Mouse (Mus musculus) heart, embryonic 10.5 days (tissue): Measurements from ENCODE around the gene Ankrd36. TPM values are rescaled to one million over a fixed set of nuclear protein-coding genes. Genes with fewer than 3 reads are reported as not detected.
"Not testable (repeated sequence)": the region's sequence is repeated elsewhere in the genome, so short reads cannot be mapped to it uniquely, and the experiment has no call there.

Experiments
- DNase-seq: peaks from one replicate; pipeline ENCODE4 v3.0.0-alpha.2; 2017; ENCODE audit warnings: low spot score
- H3K27ac ChIP-seq: fragments of 300-500 bp; sonication (generic); 2 replicates; pipeline ENCODE4 v1.5.1; 2016; ENCODE audit warnings: mild to moderate bottlenecking
- H3K27me3 ChIP-seq: fragments of 300-500 bp; sonication (generic); 2 replicates; pipeline ENCODE4 v1.6.1; 2016; ENCODE audit warnings: mild to moderate bottlenecking; ENCODE audit not compliant: poor library complexity, insufficient read depth, severe bottlenecking
- H3K36me3 ChIP-seq: fragments of 300-500 bp; sonication (generic); 2 replicates; pipeline ENCODE4 v1.6.1; 2016; ENCODE audit warnings: mild to moderate bottlenecking, moderate library complexity
- H3K4me1 ChIP-seq: fragments of 300-500 bp; sonication (generic); 2 replicates; pipeline ENCODE4 v1.6.1; 2016; ENCODE audit warnings: mild to moderate bottlenecking
- H3K4me3 ChIP-seq: fragments of 300-500 bp; sonication (generic); 2 replicates; pipeline ENCODE4 v1.5.1; 2016; ENCODE audit warnings: mild to moderate bottlenecking, moderate library complexity
- H3K9me3 ChIP-seq: fragments of 300-500 bp; sonication (generic); 2 replicates; pipeline ENCODE4 v1.6.1; 2016; ENCODE audit warnings: mild to moderate bottlenecking, moderate library complexity
- WGBS: fragments of 180-500 bp; shearing (Covaris S2); methylation state at CpG from one replicate; pipeline ENCODE4 v1.1.7; 2016; 5-methylcytosine and 5-hydroxymethylcytosine counted together
- polyA plus RNA-seq: library from polyadenylated mRNA; unstranded; fragments of >200 nt; fragmentation: Nextera tagmentation; extraction: Ambion mirVana; gene quantifications from 2 replicates; pipeline ENCODE4 v1.2.1, GENCODE M21; 2016

Ankrd36 gene
- polyA plus RNA-seq, 1 experiment from 2014 or later, result 0.97 TPM

GRCm38 (mm10) chr11:5611918-5612317, 42.4 kb downstream of the Ankrd36 start:
- WGBS, result 65% methylated on average over 1 of the region's 1 CpGs
- H3K4me1 ChIP-seq, H3K9me3 ChIP-seq, H3K27ac ChIP-seq, H3K27me3 ChIP-seq, DNase-seq, H3K4me3 ChIP-seq, H3K36me3 ChIP-seq: not testable (repeated sequence)

- DNase-seq, result no peak
These were observed 45.0 kb downstream of the Ankrd36 start for GRCm38 (mm10) chr11:5614453-5614852.

GRCm38 (mm10) chr11:5625101-5625500, 55.6 kb downstream of the Ankrd36 start:
- 78% methylated on average over 4 of the region's 4 CpGs for WGBS
- no peaks in the 10 kb centered on the region for H3K9me3 ChIP-seq
- no peak overlapping the region for H3K27ac ChIP-seq
- DNase-seq, result no peak
- 0 out of 2 replicates have a peak, but pooled peaks cover 4% of the 10 kb centered on the region for H3K27me3 ChIP-seq
- H3K4me3 ChIP-seq, result no peak overlapping the region
- H3K36me3 ChIP-seq, result no peaks in the 10 kb centered on the region
- H3K4me1 ChIP-seq, result no peaks in the 10 kb centered on the region

More at GRCm38 (mm10) chr11:5614453-5614852, 45.0 kb downstream of the Ankrd36 start:
- Histone ChIP-seq H3K27ac (no peak overlapping the region), H3K4me1 (no peaks in the 10 kb centered on the region), H3K27me3 (no peaks in the 10 kb centered on the region), H3K9me3 (no peaks in the 10 kb centered on the region), H3K4me3 (no peak overlapping the region), H3K36me3 (no peaks in the 10 kb centered on the region)
- 77% methylated on average over 3 of the region's 3 CpGs for WGBS

GRCm38 (mm10) chr11:5629033-5629432, 59.5 kb downstream of the Ankrd36 start:
- H3K27me3 ChIP-seq, result 0 out of 2 replicates have a peak, but pooled peaks cover 4% of the 10 kb centered on the region
- WGBS, result 18% methylated on average over 15 of the region's 15 CpGs
- peak; percentile 87 for DNase-seq
- no peaks in the 10 kb centered on the region for H3K36me3 ChIP-seq
- H3K4me1 ChIP-seq, result no peaks in the 10 kb centered on the region
- no peak overlapping the region for H3K4me3 ChIP-seq
- H3K27ac ChIP-seq, result no peak overlapping the region
- no peaks in the 10 kb centered on the region for H3K9me3 ChIP-seq

GRCm38 (mm10) chr11:5643085-5643484, 73.6 kb downstream of the Ankrd36 start:
- no peak for DNase-seq
- Histone ChIP-seq H3K27ac (no peak overlapping the region), H3K4me1 (no peaks in the 10 kb centered on the region), H3K9me3 (no peaks in the 10 kb centered on the region), H3K4me3 (no peak overlapping the region), H3K36me3 (no peaks in the 10 kb centered on the region), H3K27me3 (no peaks in the 10 kb centered on the region)
- WGBS, result 72% methylated on average over 5 of the region's 5 CpGs

GRCm38 (mm10) chr11:5650321-5650720, 80.8 kb downstream of the Ankrd36 start:
- Histone ChIP-seq H3K4me3 (no peak overlapping the region), H3K4me1 (no peaks in the 10 kb centered on the region), H3K9me3 (no peaks in the 10 kb centered on the region), H3K36me3 (no peaks in the 10 kb centered on the region), H3K27ac (no peak overlapping the region), H3K27me3 (no peaks in the 10 kb centered on the region)
- no peak for DNase-seq
- WGBS, result 55% methylated on average over 7 of the region's 7 CpGs

- 0 out of 2 replicates have a peak, but pooled peaks cover 8% of the 10 kb centered on the region for H3K4me1 ChIP-seq
- no peaks in the 10 kb centered on the region for H3K9me3 ChIP-seq
- 68% methylated on average over 6 of the region's 6 CpGs for WGBS
- H3K27me3 ChIP-seq, result peaks cover 4% of the 10 kb centered on the region
- H3K36me3 ChIP-seq, result no peaks in the 10 kb centered on the region
- H3K27ac ChIP-seq, result no peak overlapping the region
- DNase-seq, result no peak
- no peak overlapping the region for H3K4me3 ChIP-seq
These were observed 113.1 kb downstream of the Ankrd36 start for GRCm38 (mm10) chr11:5682541-5682940.

GRCm38 (mm10) chr11:5684283-5684682, 114.8 kb downstream of the Ankrd36 start:
- WGBS, result 30% methylated on average over 7 of the region's 7 CpGs
- Histone ChIP-seq H3K27me3 (peaks cover 4% of the 10 kb centered on the region), H3K36me3 (no peaks in the 10 kb centered on the region), H3K27ac (no peak overlapping the region), H3K9me3 (no peaks in the 10 kb centered on the region), H3K4me1 (0 out of 2 replicates have a peak, but pooled peaks cover 8% of the 10 kb centered on the region), H3K4me3 (no peak overlapping the region)
- no peak for DNase-seq

GRCm38 (mm10) chr11:5691775-5692174, 122.3 kb downstream of the Ankrd36 start:
- H3K4me1 ChIP-seq, result no peaks in the 10 kb centered on the region
- H3K9me3 ChIP-seq, result peaks cover 4% of the 10 kb centered on the region
- H3K27ac ChIP-seq, result no peak overlapping the region
- no peak for DNase-seq
- H3K4me3 ChIP-seq, result no peak overlapping the region
- 25% methylated on average over 7 of the region's 7 CpGs for WGBS
- H3K27me3 ChIP-seq, result no peaks in the 10 kb centered on the region
- no peaks in the 10 kb centered on the region for H3K36me3 ChIP-seq

GRCm38 (mm10) chr11:5700808-5701207, 131.3 kb downstream of the Ankrd36 start:
- peak; percentile 58 for DNase-seq
- peaks cover 28% of the 10 kb centered on the region for H3K36me3 ChIP-seq
- H3K4me1 ChIP-seq, result peaks cover 3% of the 10 kb centered on the region
- H3K27ac ChIP-seq, result no peak overlapping the region
- no peak overlapping the region for H3K4me3 ChIP-seq
- H3K9me3 ChIP-seq, result no peaks in the 10 kb centered on the region
- H3K27me3 ChIP-seq, result no peaks in the 10 kb centered on the region
- 91% methylated on average over 7 of the region's 7 CpGs for WGBS

- peaks cover 30% of the 10 kb centered on the region for H3K36me3 ChIP-seq
- peaks cover 7% of the 10 kb centered on the region for H3K4me1 ChIP-seq
- WGBS, result 73% methylated on average over 2 of the region's 2 CpGs
- no peaks in the 10 kb centered on the region for H3K27me3 ChIP-seq
- H3K27ac ChIP-seq, result no peak overlapping the region
- H3K4me3 ChIP-seq, result no peak overlapping the region
- H3K9me3 ChIP-seq, result no peaks in the 10 kb centered on the region
- DNase-seq, result no peak
These were observed 131.8 kb downstream of the Ankrd36 start for GRCm38 (mm10) chr11:5701300-5701699.

GRCm38 (mm10) chr11:5701821-5702220, 132.3 kb downstream of the Ankrd36 start:
- H3K27ac ChIP-seq, result no peak overlapping the region
- H3K4me3 ChIP-seq, result no peak overlapping the region
- peaks cover 12% of the 10 kb centered on the region for H3K4me1 ChIP-seq
- peak; percentile 35 for DNase-seq
- peaks cover 30% of the 10 kb centered on the region for H3K36me3 ChIP-seq
- 79% methylated on average over 1 of the region's 1 CpGs for WGBS
- no peaks in the 10 kb centered on the region for H3K9me3 ChIP-seq
- H3K27me3 ChIP-seq, result no peaks in the 10 kb centered on the region

GRCm38 (mm10) chr11:5702271-5702956, 132.9 kb downstream of the Ankrd36 start:
- no peak overlapping the region for H3K4me3 ChIP-seq
- peaks cover 30% of the 10 kb centered on the region for H3K36me3 ChIP-seq
- no peak overlapping the region for H3K27ac ChIP-seq
- no peaks in the 10 kb centered on the region for H3K9me3 ChIP-seq
- no peaks in the 10 kb centered on the region for H3K27me3 ChIP-seq
- 63% methylated on average over 5 of the region's 5 CpGs for WGBS
- peak; percentile 36 for DNase-seq
- H3K4me1 ChIP-seq, result peaks cover 14% of the 10 kb centered on the region

- peak; percentile 67 for DNase-seq
- Histone ChIP-seq H3K4me3 (no peak overlapping the region), H3K4me1 (peaks cover 14% of the 10 kb centered on the region), H3K27ac (no peak overlapping the region), H3K9me3 (no peaks in the 10 kb centered on the region), H3K36me3 (peaks cover 30% of the 10 kb centered on the region), H3K27me3 (no peaks in the 10 kb centered on the region)
- 93% methylated on average over 6 of the region's 6 CpGs for WGBS
These were observed 133.5 kb downstream of the Ankrd36 start for GRCm38 (mm10) chr11:5702957-5703332.
